8 mouse cellular contexts compared by ENCODE assay signal in genomic region chr6:124770013-124770412, GRCm38 (mm10). TPM values are rescaled to one million over a fixed set of nuclear protein-coding genes. Genes with fewer than 3 reads are reported as not detected.
DNase-seq lines count a peak whose midpoint lies in the region; ATAC-seq lines count a peak whose summit lies in the region.

No protein-coding gene starts in this region.

- peak overlapping the region; percentile 56; the same call in 1 of the 2 replicates for H3K4me3 ChIP-seq in lung, embryonic 16.5 days (ENCODE audit: low read length)
- H3K4me3 ChIP-seq in limb, embryonic 10.5 days: peak overlapping the region; percentile 65
- H3K4me3 ChIP-seq in stomach, embryonic 14.5 days (ENCODE audit: low read depth, low read length): peak overlapping the region; percentile 48; the same call in 1 of the 2 replicates

- no peak overlapping the region for H3K27ac ChIP-seq in lung, embryonic 16.5 days (ENCODE audit: low read length)
- peak overlapping the region; percentile 76; the same call in 1 of the 2 replicates for H3K27ac ChIP-seq in limb, embryonic 10.5 days
- no peak overlapping the region for H3K27ac ChIP-seq in stomach, embryonic 14.5 days (ENCODE audit: low read length)

- peaks cover 3% of the 10 kb centered on the region for H3K27me3 ChIP-seq in lung, embryonic 16.5 days (ENCODE audit: control insufficient read depth, insufficient read depth, low read depth, low read length)
- peaks cover 69% of the 10 kb centered on the region for H3K27me3 ChIP-seq in limb, embryonic 10.5 days (ENCODE audit: low read depth, poor library complexity, severe bottlenecking)
- H3K27me3 ChIP-seq in stomach, embryonic 14.5 days (ENCODE audit: control insufficient read depth, insufficient read depth, low read length): no peaks in the 10 kb centered on the region

- no peaks in the 10 kb centered on the region for H3K36me3 ChIP-seq in lung, embryonic 16.5 days (ENCODE audit: control insufficient read depth, insufficient read depth, low read length)
- no peaks in the 10 kb centered on the region for H3K36me3 ChIP-seq in limb, embryonic 10.5 days
- no peaks in the 10 kb centered on the region for H3K36me3 ChIP-seq in stomach, embryonic 14.5 days (ENCODE audit: control insufficient read depth, insufficient read depth, low read length)

- peaks cover 12% of the 10 kb centered on the region; the same call in 1 of the 2 replicates for H3K4me1 ChIP-seq in lung, embryonic 16.5 days (replicated peaks; ENCODE audit: control insufficient read depth, insufficient read depth, low read length)
- H3K4me1 ChIP-seq in limb, embryonic 10.5 days: peaks cover 27% of the 10 kb centered on the region
- peaks cover 8% of the 10 kb centered on the region; the same call in 1 of the 2 replicates for H3K4me1 ChIP-seq in stomach, embryonic 14.5 days (ENCODE audit: control insufficient read depth, insufficient read depth, low read length)

- 49% methylated on average over 7 of the region's 7 CpGs for WGBS in lung, embryonic 16.5 days
- WGBS in limb, embryonic 10.5 days: 54% methylated on average over 7 of the region's 7 CpGs
- 50% methylated on average over 7 of the region's 7 CpGs for WGBS in stomach, embryonic 14.5 days

- peak overlapping the region; percentile 95 for H3K4me2 ChIP-seq in lung, embryonic 16.5 days (ENCODE audit: low read depth, low read length)
- peak overlapping the region; percentile 84; the same call in 1 of the 2 replicates for H3K4me2 ChIP-seq in stomach, embryonic 14.5 days (replicated peaks; ENCODE audit: low read depth, low read length)

- ATAC-seq in lung, embryonic 16.5 days (ENCODE audit: low read depth): no peak
- ATAC-seq in stomach, embryonic 14.5 days (ENCODE audit: insufficient number of reproducible peaks, insufficient read depth, low FRiP score, low read depth): no peak

- H3K9ac ChIP-seq in lung, embryonic 16.5 days (ENCODE audit: low read length): no peak overlapping the region; the same call in 1 of the 2 replicates
- H3K9ac ChIP-seq in stomach, embryonic 14.5 days (replicated peaks; ENCODE audit: low read depth, low read length): 0 out of 2 replicates have a peak overlapping the region, but pooled peaks have one; percentile 30

- peak; percentile 43 to 54 for DNase-seq in cerebellum, adult 18-20 months
- DNase-seq in cerebellum, adult 11 months: no peak
- no peak for DNase-seq in lung, adult 18-20 months
- DNase-seq in limb, embryonic 10.5 days (ENCODE audit: low spot score): no peak
- DNase-seq in MN1 (ENCODE audit: low spot score): no peak
- no peak for DNase-seq in right cerebral cortex, adult 2 months (ENCODE audit: low spot score in 2 of 2)

- no peaks in the 10 kb centered on the region for H3K9me3 ChIP-seq in lung, embryonic 16.5 days (ENCODE audit: control insufficient read depth, low read length)
- H3K9me3 ChIP-seq in limb, embryonic 10.5 days (replicated peaks): no peaks in the 10 kb centered on the region
- H3K9me3 ChIP-seq in stomach, embryonic 14.5 days (ENCODE audit: control insufficient read depth, low read depth, low read length): no peaks in the 10 kb centered on the region

RNA-seq across cellular contexts. Expression of gene Eno2, which starts 0.5 kb away (rescaled TPM):
- polyA plus RNA-seq in lung, embryonic 16.5 days (2015; fragmentation: Nextera tagmentation; extraction: Ambion mirVana): 3.5 and 4.7 TPM in 2 replicates
- polyA plus RNA-seq in limb, embryonic 10.5 days (2016; fragmentation: Nextera tagmentation; extraction: Ambion mirVana): 0.69 and 1.5 TPM in 2 replicates
- polyA plus RNA-seq in stomach, embryonic 14.5 days (2014; fragmentation: Nextera tagmentation; extraction: Ambion mirVana): 9.5 and 9.7 TPM in 2 replicates

RNA-seq across cellular contexts. Expression of gene Lrrc23, which starts 9.5 kb away (rescaled TPM):
- 34.0 and 44.7 TPM in 2 replicates for polyA plus RNA-seq in lung, embryonic 16.5 days (2015; fragmentation: Nextera tagmentation; extraction: Ambion mirVana)
- 0.35 and 0.68 TPM in 2 replicates for polyA plus RNA-seq in limb, embryonic 10.5 days (2016; fragmentation: Nextera tagmentation; extraction: Ambion mirVana)
- 0.32 and 0.35 TPM in 2 replicates for polyA plus RNA-seq in stomach, embryonic 14.5 days (2014; fragmentation: Nextera tagmentation; extraction: Ambion mirVana)

RNA-seq across cellular contexts. Expression of gene Atn1, which starts 13.7 kb away (rescaled TPM):
- 14.0 and 14.7 TPM in 2 replicates for polyA plus RNA-seq in lung, embryonic 16.5 days (2015; fragmentation: Nextera tagmentation; extraction: Ambion mirVana)
- polyA plus RNA-seq in limb, embryonic 10.5 days (2016; fragmentation: Nextera tagmentation; extraction: Ambion mirVana): 12.9 and 14.8 TPM in 2 replicates
- polyA plus RNA-seq in stomach, embryonic 14.5 days (2014; fragmentation: Nextera tagmentation; extraction: Ambion mirVana): 15.0 and 18.5 TPM in 2 replicates

RNA-seq across cellular contexts. Expression of gene Gm45234, which starts 14.2 kb away (rescaled TPM):
- polyA plus RNA-seq in lung, embryonic 16.5 days (2015; fragmentation: Nextera tagmentation; extraction: Ambion mirVana): not detected in 2 replicates
- polyA plus RNA-seq in limb, embryonic 10.5 days (2016; fragmentation: Nextera tagmentation; extraction: Ambion mirVana): not detected in 2 replicates
- not detected in 2 replicates for polyA plus RNA-seq in stomach, embryonic 14.5 days (2014; fragmentation: Nextera tagmentation; extraction: Ambion mirVana)

RNA-seq across cellular contexts. Expression of gene Grcc10, which starts 28.8 kb away (rescaled TPM):
- polyA plus RNA-seq in lung, embryonic 16.5 days (2015; fragmentation: Nextera tagmentation; extraction: Ambion mirVana): 430 and 446 TPM in 2 replicates
- polyA plus RNA-seq in limb, embryonic 10.5 days (2016; fragmentation: Nextera tagmentation; extraction: Ambion mirVana): 384 and 460 TPM in 2 replicates
- polyA plus RNA-seq in stomach, embryonic 14.5 days (2014; fragmentation: Nextera tagmentation; extraction: Ambion mirVana): 445 and 505 TPM in 2 replicates

Comparison
In these comparisons a context has a peak if more than half of its experiments do, and no peak if none do; other contexts are left out.
1. DNase-seq: peak in cerebellum, adult 18-20 months (2 of 2); none in cerebellum, adult 11 months (single experiment), lung, adult 18-20 months (0 of 2), limb, embryonic 10.5 days (single experiment), MN1 (single experiment) and right cerebral cortex, adult 2 months (0 of 2).
2. RNA of gene Lrrc23, which starts 9.5 kb away (polyA plus RNA-seq): 34.0 to 44.7 TPM in lung, embryonic 16.5 days; 0.35 to 0.68 TPM in limb, embryonic 10.5 days and 0.32 to 0.35 TPM in stomach, embryonic 14.5 days; every median in the first group is over 10 times any median in the second.
3. Peak in every context shown above with its lines, with median percentiles within 50 percentile points of each other: H3K4me3 ChIP-seq.